Mouse (Mus musculus): ENCODE data around the gene Fth1. TPM values are rescaled to one million over a fixed set of nuclear protein-coding genes. Genes with fewer than 3 reads are reported as not detected.
"Not testable (repeated sequence)": the region's sequence is repeated elsewhere in the genome, so short reads cannot be mapped to it uniquely, and the experiment has no call there.

Gene Fth1
- total RNA-seq (2014; rRNA removed) = 301 and 443 TPM in 2 replicates
- polyA plus RNA-seq (2015; fragmentation: Nextera tagmentation; extraction: Ambion mirVana) = 2,616 and 2,786 TPM in 2 replicates

DNA sequence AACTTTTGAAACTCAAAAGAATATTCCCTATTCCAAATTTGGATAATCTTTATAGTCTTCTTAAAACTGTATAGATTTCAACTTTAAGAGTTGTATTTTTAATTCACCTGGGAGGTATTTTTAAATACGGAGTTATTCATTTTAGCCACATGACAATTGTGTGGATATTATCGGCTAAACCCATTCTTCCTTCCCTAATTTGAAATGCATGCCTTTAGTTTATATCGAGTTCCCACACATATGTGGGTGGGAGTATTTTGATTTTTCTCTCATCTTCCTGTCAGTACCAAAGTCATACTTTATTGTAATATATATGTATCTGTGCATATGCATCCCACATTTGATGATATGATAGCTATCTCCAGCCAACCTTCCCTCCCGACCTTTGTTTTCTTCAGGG lies at the start of gene Fth1:
Gene Fth1 (plus strand): TSS at position 341 of the 400 bp plus-strand sequence.
- peaks cover 10% of the 10 kb centered on the region for H3K36me3 ChIP-seq (ENCODE audit: insufficient read depth, low read length)
- H3K9ac ChIP-seq (replicated peaks; ENCODE audit: low read length) = no peak within 1 kb of the TSS
- H3K4me1 ChIP-seq (ENCODE audit: insufficient read depth, low read length) = peaks cover 15% of the 10 kb centered on the region; the same call in 1 of the 2 replicates
- H3K27me3 ChIP-seq (ENCODE audit: insufficient read depth, low read length) = no peaks in the 10 kb centered on the region
- H3K27ac ChIP-seq = peak within 1 kb of the TSS; percentile 96; the same call in 1 of the 2 replicates
- no peak for DNase-seq (ENCODE audit: low spot score)
- no peak for ATAC-seq
- peak within 1 kb of the TSS; percentile 81; the same call in 1 of the 2 replicates for H3K4me2 ChIP-seq (ENCODE audit: low read depth, low read length)
- no peaks in the 10 kb centered on the region for H3K9me3 ChIP-seq (ENCODE audit: low read length)
- 95% methylated on average over 4 of the region's 4 CpGs for WGBS
- H3K4me3 ChIP-seq (ENCODE audit: low read length) = no peak within 1 kb of the TSS
- TF ChIP-seq CTCF (IDR thresholded peaks at IDR 0.05; ENCODE audit: low read depth) = no peak

DNA sequence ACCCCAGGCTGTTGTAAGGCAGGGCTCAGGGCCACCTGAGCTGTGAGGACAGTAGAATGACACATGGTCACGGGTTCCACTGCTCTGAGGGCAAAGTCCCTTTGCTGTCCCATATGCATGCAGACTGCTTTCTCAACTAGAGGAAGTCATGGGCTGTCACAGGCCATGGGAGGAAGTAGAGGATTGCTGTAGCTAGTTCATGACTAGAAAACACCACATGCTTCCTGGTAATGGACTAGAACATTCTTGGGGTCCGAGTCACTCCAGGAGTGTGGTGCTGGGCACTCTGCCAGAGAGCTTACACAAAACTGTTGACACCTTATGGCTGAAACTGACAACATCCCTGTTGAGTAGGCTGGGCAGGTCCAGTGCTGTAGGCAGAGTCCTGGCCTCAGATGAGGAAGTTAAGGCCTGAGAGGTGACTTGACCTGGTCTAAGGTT lies 49.2 kb upstream of the Fth1 start:
- not testable (repeated sequence) for H3K27me3 ChIP-seq (ENCODE audit: insufficient read depth, low read length); H3K27ac ChIP-seq; H3K4me3 ChIP-seq (ENCODE audit: low read length); H3K4me2 ChIP-seq (ENCODE audit: low read depth, low read length); DNase-seq (ENCODE audit: low spot score); H3K9me3 ChIP-seq (ENCODE audit: low read length); H3K36me3 ChIP-seq (ENCODE audit: insufficient read depth, low read length); H3K4me1 ChIP-seq (ENCODE audit: insufficient read depth, low read length); ATAC-seq; H3K9ac ChIP-seq (replicated peaks; ENCODE audit: low read length)
- 89% methylated on average over 2 of the region's 2 CpGs for WGBS

DNA sequence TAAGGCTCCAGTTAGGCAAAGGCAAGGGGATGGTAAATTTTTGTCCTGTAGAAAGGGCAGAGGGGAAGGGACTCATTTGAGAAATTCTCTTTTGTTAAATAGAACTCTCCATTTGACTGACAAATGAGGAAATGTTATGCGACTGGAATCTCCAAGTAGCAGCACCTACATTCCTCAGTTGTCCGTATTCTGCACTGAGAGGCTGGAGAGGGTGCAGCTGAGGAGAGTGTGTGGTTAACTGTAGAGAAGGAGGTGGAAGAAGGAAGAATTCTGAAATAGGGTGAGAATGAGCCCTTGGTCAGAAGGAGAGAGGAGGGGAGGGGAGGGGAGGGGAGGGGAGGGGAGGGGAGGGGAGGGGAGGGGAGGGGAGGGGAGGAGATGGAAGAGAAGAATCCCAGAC lies 46.5 kb upstream of the Fth1 start:
- H3K9ac ChIP-seq (replicated peaks; ENCODE audit: low read length) = no peak overlapping the region
- TF ChIP-seq CTCF (IDR thresholded peaks at IDR 0.05; ENCODE audit: low read depth) = no peak
- no peaks in the 10 kb centered on the region for H3K27me3 ChIP-seq (ENCODE audit: insufficient read depth, low read length)
- 86% methylated on average over 2 of the region's 2 CpGs for WGBS
- DNase-seq (ENCODE audit: low spot score) (no peak), ATAC-seq (no peak)
- no peak overlapping the region for H3K27ac ChIP-seq
- no peak overlapping the region for H3K4me3 ChIP-seq (ENCODE audit: low read length)
- H3K9me3 ChIP-seq (ENCODE audit: low read length) = no peaks in the 10 kb centered on the region
- no peaks in the 10 kb centered on the region for H3K36me3 ChIP-seq (ENCODE audit: insufficient read depth, low read length)
- H3K4me1 ChIP-seq (ENCODE audit: insufficient read depth, low read length) = no peaks in the 10 kb centered on the region
- H3K4me2 ChIP-seq (ENCODE audit: low read depth, low read length) = no peak overlapping the region

DNA sequence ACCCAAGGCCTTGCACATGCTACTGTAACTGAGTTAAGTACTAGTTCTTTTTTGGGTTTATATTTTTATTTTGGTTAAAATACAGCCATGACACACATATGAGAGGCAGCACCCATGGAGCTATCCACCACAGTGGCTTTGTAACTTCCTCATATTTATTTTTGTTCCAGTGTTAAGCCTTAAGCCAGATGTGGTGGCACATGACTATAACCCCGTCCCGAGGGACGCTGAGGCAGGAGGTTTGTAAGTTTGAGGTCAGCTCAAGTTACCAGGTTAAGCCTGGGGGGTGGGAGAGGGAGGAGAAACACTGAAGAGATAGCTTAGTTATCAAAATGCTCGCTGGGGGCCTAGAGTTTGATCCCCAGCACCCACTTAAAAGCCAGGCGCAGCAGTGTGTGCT lies 43.8 kb upstream of the Fth1 start:
- no peak for TF ChIP-seq CTCF (IDR thresholded peaks at IDR 0.05; ENCODE audit: low read depth)
- Histone ChIP-seq H3K9ac (replicated peaks; ENCODE audit: low read length) (no peak overlapping the region), H3K27ac (no peak overlapping the region), H3K9me3 (ENCODE audit: low read length) (no peaks in the 10 kb centered on the region), H3K27me3 (ENCODE audit: insufficient read depth, low read length) (no peaks in the 10 kb centered on the region), H3K4me3 (ENCODE audit: low read length) (no peak overlapping the region), H3K36me3 (ENCODE audit: insufficient read depth, low read length) (no peaks in the 10 kb centered on the region), H3K4me1 (ENCODE audit: insufficient read depth, low read length) (no peaks in the 10 kb centered on the region), H3K4me2 (ENCODE audit: low read depth, low read length) (no peak overlapping the region)
- DNase-seq (ENCODE audit: low spot score) (no peak), ATAC-seq (no peak)
- 80% methylated on average over 5 of the region's 5 CpGs for WGBS

DNA sequence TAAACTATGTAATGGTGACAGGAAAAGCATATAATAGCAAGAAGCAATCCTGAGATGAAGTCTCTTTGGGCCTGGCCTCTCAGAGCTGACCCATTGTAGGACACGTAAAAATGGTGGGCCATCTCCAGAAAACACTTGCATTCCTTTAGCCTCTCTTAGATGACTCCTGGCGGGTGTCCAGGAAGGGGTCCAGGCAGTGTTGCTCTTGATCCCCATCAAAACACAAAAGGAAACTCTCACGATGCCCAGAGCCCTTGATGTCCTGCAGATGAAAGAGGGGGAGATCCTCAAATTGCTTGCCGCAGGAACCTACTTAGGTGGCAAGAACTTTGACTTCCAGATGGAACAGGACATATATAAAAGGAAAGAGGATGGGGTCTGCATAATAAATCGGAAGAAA lies 43.0 kb upstream of the Fth1 start:
- 54% methylated on average over 5 of the region's 5 CpGs for WGBS
- no peak overlapping the region for H3K27ac ChIP-seq
- no peaks in the 10 kb centered on the region for H3K36me3 ChIP-seq (ENCODE audit: insufficient read depth, low read length)
- no peak for ATAC-seq
- no peaks in the 10 kb centered on the region for H3K4me1 ChIP-seq (ENCODE audit: insufficient read depth, low read length)
- DNase-seq (ENCODE audit: low spot score) = no peak
- H3K4me3 ChIP-seq (ENCODE audit: low read length) = no peak overlapping the region
- no peak overlapping the region for H3K4me2 ChIP-seq (ENCODE audit: low read depth, low read length)
- TF ChIP-seq CTCF (IDR thresholded peaks at IDR 0.05; ENCODE audit: low read depth) = no peak
- H3K27me3 ChIP-seq (ENCODE audit: insufficient read depth, low read length) = no peaks in the 10 kb centered on the region
- H3K9me3 ChIP-seq (ENCODE audit: low read length) = no peaks in the 10 kb centered on the region
- no peak overlapping the region for H3K9ac ChIP-seq (replicated peaks; ENCODE audit: low read length)

DNA sequence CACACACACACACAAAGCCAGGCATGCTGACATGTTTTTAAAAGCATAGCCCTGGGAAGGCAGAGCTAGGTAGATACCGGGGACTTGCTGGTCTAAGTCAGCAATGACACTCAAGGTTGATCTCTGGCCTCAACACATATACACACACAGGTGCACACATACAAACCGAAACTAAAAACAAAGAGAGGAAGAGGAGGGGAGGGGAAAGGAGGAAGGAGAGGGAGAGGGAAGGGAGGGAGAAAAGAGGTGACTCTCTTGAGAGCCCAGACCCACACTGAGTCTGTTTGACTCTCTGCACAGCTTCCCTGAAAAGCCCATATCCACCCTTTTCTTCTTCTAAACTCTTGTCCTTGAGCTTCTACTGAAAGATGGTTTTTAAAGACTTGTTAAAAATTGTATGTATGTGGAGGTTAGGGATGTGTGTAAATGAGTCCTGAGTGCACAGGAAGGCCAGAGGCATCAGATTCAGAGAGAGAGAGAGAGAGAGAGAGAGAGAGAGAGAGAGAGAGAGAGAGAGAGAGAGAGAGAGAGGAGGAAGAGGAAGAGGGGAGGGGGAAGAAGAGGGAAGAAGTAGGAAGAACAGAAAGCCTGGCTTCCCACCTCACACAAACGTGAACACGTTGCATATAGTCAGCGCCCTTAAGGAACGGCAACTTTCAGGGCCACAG lies 42.1 kb upstream of the Fth1 start:
- no peaks in the 10 kb centered on the region for H3K27me3 ChIP-seq (ENCODE audit: insufficient read depth, low read length)
- TF ChIP-seq CTCF (IDR thresholded peaks at IDR 0.05; ENCODE audit: low read depth) = no peak

DNA sequence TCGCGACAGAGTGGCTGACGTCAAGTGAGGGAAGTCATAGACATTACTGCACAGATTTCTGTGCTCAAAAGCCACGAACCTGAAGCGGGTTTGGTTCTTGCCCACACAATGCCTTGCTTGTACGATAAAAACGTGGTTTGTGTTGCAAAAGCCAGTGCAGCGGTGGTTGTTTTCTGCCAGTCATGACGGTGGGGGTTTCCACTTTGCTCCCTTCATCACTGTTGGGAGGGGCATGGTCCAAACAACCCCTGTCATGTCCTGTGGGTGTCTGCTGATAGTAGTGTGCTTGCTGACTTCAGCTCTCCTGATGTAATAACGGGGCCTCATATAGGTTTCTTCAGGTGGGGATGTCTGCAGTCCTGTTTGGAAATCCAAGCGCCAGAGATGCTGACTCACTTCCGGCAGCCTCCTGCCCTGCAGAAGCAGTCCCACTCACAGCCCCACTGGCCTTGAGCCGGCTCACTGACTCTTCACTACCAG lies 41.5 kb upstream of the Fth1 start:
- ATAC-seq = no peak
- no peak for TF ChIP-seq CTCF (IDR thresholded peaks at IDR 0.05; ENCODE audit: low read depth)
- Histone ChIP-seq H3K9ac (replicated peaks; ENCODE audit: low read length) (no peak overlapping the region), H3K27me3 (ENCODE audit: insufficient read depth, low read length) (no peaks in the 10 kb centered on the region), H3K4me1 (ENCODE audit: insufficient read depth, low read length) (no peaks in the 10 kb centered on the region), H3K27ac (no peak overlapping the region), H3K9me3 (ENCODE audit: low read length) (no peaks in the 10 kb centered on the region), H3K4me2 (ENCODE audit: low read depth, low read length) (no peak overlapping the region), H3K36me3 (ENCODE audit: insufficient read depth, low read length) (no peaks in the 10 kb centered on the region), H3K4me3 (ENCODE audit: low read length) (no peak overlapping the region)
- DNase-seq (ENCODE audit: low spot score) = no peak
- WGBS = 79% methylated on average over 13 of the region's 13 CpGs

More for the DNA sequence above, 42.1 kb upstream of the Fth1 start:
- DNase-seq (ENCODE audit: low spot score) = no peak
- Histone ChIP-seq H3K9me3 (ENCODE audit: low read length) (no peaks in the 10 kb centered on the region), H3K36me3 (ENCODE audit: insufficient read depth, low read length) (no peaks in the 10 kb centered on the region), H3K4me3 (ENCODE audit: low read length) (no peak overlapping the region), H3K4me1 (ENCODE audit: insufficient read depth, low read length) (no peaks in the 10 kb centered on the region), H3K27ac (no peak overlapping the region), H3K9ac (replicated peaks; ENCODE audit: low read length) (no peak overlapping the region), H3K4me2 (ENCODE audit: low read depth, low read length) (no peak overlapping the region)
- 83% methylated on average over 6 of the region's 6 CpGs for WGBS
- ATAC-seq = no peak
